Mouse (Mus musculus) spleen, adult 2 months (tissue): ENCODE measurements at regions not wholly inside any gene's neighbourhood (a gene's known extent, or its start where the extent isn't known, plus 50 kb on each side); places are given as distances from the start of the nearest gene placed in this dataset.

ENCODE experiments used
- DNase-seq, 2 experiments: peaks; one replicate each; pipeline versions ENCODE4 v3.0.0 to v3.0.0-alpha.2; 2012 to 2021; ENCODE audit warnings: low spot score in 2 of 2, low read depth in 1 of 2
- H3K27ac ChIP-seq: fragments of 200-500 bp; 2 replicates; pipeline ENCODE4 v1.5.1; 2012; ENCODE audit warnings: low read length, inconsistent platforms; ENCODE audit not compliant: insufficient read depth
- H3K27me3 ChIP-seq: fragments of 200-500 bp; 2 replicates; pipeline ENCODE4 v1.6.1; 2012; ENCODE audit warnings: mild to moderate bottlenecking, moderate library complexity, low read length, inconsistent platforms; ENCODE audit not compliant: control insufficient read depth, insufficient read depth
- H3K36me3 ChIP-seq: fragments of 200-500 bp; 2 replicates; pipeline ENCODE4 v1.6.1; 2012; ENCODE audit warnings: mild to moderate bottlenecking, low read length, inconsistent platforms; ENCODE audit not compliant: control insufficient read depth, insufficient read depth
- H3K4me1 ChIP-seq: fragments of 200-500 bp; 2 replicates; pipeline ENCODE4 v1.6.1; 2011; ENCODE audit warnings: inconsistent platforms; ENCODE audit not compliant: control insufficient read depth, insufficient read depth, insufficient read length
- H3K4me3 ChIP-seq: fragments of 200-500 bp; 2 replicates; pipeline ENCODE4 v1.5.1; 2011; ENCODE audit warnings: mild to moderate bottlenecking, inconsistent platforms; ENCODE audit not compliant: insufficient read depth, insufficient read length; ENCODE audit errors: extremely low read depth
- CTCF ChIP-seq: fragments of 200-500 bp; IDR thresholded peaks from 2 replicates; pipeline ENCODE4 v1.5.1; 2011; ENCODE audit warnings: mild to moderate bottlenecking, inconsistent platforms; ENCODE audit not compliant: insufficient read depth, insufficient read length, insufficient replicate concordance; ENCODE audit errors: extremely low read depth
- POLR2A ChIP-seq: fragments of 200-500 bp; IDR thresholded peaks from 2 replicates; pipeline ENCODE4 v1.6.1; 2011; ENCODE audit warnings: low read depth, low read length, inconsistent platforms
- WGBS: fragments of 180-500 bp; shearing (Covaris S2); methylation state at CpG from one replicate; pipeline ENCODE4 v1.1.7; 2018; 5-methylcytosine and 5-hydroxymethylcytosine counted together

DNA sequence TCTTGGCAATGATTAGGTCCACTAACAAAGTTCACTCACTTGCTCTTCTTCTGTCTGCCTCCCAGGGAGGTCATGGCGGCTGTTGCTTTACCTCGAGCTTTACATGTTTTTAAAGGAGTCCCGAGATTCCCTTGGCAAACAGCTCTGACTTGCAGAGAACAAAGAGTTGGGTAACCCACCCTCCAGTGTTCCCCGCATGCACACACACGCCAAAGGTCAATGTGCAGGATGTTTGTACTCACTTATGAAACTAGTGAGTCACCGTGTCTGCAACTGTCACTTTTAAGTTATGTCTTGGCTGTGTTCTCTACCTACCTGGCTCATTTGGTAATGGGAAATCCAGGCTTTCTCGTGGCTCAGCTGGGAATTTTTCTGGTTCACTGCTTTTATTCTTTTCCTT is 529.1 kb upstream of the Slc35b3 start:
- H3K4me1 ChIP-seq = no peaks in the 10 kb centered on the region
- H3K27me3 ChIP-seq = no peaks in the 10 kb centered on the region
- no peak for DNase-seq
- 66% methylated on average over 7 of the region's 7 CpGs for WGBS
- TF ChIP-seq POLR2A (no peak), CTCF (no peak)
- H3K4me3 ChIP-seq = no peak overlapping the region
- no peaks in the 10 kb centered on the region for H3K36me3 ChIP-seq
- H3K27ac ChIP-seq = no peak overlapping the region

DNA sequence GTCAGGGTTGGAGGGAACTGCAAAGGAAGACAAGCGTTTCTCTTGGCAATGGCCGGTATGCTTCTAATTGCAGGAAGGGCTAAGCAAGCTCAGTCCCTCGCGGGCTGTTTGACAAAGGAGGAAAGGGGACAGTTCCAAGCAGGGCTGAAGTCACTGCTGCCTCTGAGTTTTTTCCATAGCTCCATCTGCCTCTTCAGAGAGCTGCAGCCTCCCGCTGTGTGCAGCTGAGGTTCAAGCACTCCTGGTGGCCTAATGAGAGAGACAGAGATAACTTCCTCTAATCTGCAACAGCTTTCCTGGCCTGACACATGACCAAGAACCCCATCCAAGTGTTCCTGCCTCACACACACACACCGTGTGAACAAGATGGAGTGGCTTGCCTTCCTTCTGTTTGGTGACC is 511.9 kb upstream of the Slc35b3 start:
- no peaks in the 10 kb centered on the region for H3K36me3 ChIP-seq
- H3K4me3 ChIP-seq = no peak overlapping the region
- no peak for TF ChIP-seq CTCF
- TF ChIP-seq POLR2A = no peak
- no peaks in the 10 kb centered on the region for H3K4me1 ChIP-seq
- no peaks in the 10 kb centered on the region for H3K27me3 ChIP-seq
- no peak overlapping the region for H3K27ac ChIP-seq
- WGBS = 71% methylated on average over 6 of the region's 6 CpGs
- DNase-seq = no peak

DNA sequence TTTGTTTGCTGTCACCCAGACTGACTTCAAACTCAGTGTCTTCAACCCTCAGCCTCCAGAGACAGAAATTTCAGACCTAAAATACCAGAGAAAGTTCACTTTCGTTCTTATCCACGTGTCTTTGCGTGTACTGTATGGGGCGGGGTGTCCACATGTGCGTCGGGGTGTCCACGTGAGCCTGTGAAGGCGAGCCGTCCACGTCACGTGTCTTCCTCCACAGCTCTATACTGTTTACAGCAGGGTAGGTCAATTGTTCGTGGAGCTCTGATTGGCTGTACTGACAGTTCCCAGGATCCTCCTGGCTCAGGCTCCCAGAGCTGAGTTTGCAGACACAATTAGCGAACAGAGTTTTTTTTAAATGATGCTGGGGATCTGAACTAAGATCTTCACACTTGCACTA is 481.1 kb upstream of the Slc35b3 start:
- no peaks in the 10 kb centered on the region for H3K27me3 ChIP-seq
- H3K36me3 ChIP-seq = no peaks in the 10 kb centered on the region
- H3K27ac ChIP-seq = no peak overlapping the region
- 91% methylated on average over 13 of the region's 13 CpGs for WGBS
- TF ChIP-seq CTCF (no peak), POLR2A (no peak)
- DNase-seq = no peak
- no peaks in the 10 kb centered on the region for H3K4me1 ChIP-seq
- no peak overlapping the region for H3K4me3 ChIP-seq

DNA sequence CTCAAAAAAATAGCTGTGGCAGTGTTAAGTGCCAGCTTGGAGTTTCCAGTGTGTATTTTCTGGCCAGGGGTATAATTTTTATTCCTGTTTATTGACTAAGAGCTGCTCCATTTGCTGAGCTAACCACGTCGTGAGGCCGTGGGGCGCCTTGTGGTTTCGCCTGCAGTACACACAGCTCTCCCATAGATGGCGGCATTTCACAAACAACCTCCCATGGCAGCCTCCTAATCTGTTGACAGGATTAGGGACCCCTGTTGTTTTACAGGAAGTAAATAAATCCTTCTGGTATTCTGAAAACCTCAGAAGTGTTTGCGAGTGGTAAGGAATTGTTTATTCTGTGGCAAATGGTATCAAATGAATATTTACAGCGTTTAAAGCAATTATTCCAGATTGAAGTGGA is 480.2 kb upstream of the Slc35b3 start:
- TF ChIP-seq CTCF (peak; percentile 46; the same call in 1 of the 2 replicates), POLR2A (no peak)
- WGBS = 10% methylated on average over 8 of the region's 8 CpGs
- Histone ChIP-seq H3K4me3 (no peak overlapping the region), H3K27me3 (no peaks in the 10 kb centered on the region), H3K36me3 (no peaks in the 10 kb centered on the region), H3K4me1 (no peaks in the 10 kb centered on the region), H3K27ac (no peak overlapping the region)
- no peak for DNase-seq

DNA sequence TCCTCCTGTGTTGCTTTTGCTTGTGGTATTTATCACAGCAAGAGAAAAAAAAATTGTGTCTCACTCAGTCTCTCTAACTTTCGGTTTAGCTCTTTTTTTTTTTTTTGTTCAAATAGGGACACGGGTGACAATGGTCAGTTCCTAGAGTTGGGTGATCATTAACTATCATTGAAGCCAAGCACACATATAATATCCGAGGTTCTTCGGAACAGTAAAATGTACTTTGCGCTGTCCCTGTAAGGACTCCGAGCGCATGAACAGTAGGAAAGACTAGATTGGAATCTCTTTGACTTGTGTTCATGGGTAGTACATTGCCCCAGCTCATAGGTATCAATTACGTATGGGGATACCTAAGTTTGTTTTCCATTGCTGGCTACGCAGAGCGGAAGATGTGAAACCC is 479.7 kb upstream of the Slc35b3 start:
- 93% methylated on average over 10 of the region's 10 CpGs for WGBS
- no peak for DNase-seq
- TF ChIP-seq CTCF = no peak
- no peak for TF ChIP-seq POLR2A

DNA sequence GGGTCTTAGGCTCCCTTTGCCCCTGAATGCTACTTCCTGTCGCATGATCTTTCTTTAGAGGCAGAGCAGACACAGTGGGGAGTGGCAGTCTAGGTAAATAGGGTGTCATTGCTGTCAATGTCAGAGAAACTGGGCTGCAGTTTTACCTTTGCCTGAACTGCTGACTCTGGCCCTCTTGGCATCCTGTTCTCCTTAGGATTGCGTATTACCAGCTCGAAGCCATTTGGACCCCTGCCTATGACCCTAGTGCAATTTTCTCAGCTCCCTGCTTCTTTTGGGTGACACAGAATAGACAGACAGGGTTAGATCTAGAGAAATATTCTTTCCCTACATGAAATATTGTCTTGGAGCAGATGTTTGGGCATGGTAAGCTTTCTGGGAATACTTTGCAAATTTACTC is 467.3 kb upstream of the Slc35b3 start:
- no peak for TF ChIP-seq POLR2A
- no peak for TF ChIP-seq CTCF
- Histone ChIP-seq H3K4me3 (no peak overlapping the region), H3K36me3 (no peaks in the 10 kb centered on the region), H3K4me1 (no peaks in the 10 kb centered on the region), H3K27me3 (no peaks in the 10 kb centered on the region), H3K27ac (no peak overlapping the region)
- 88% methylated on average over 3 of the region's 3 CpGs for WGBS
- no peak for DNase-seq

More for the DNA sequence above, 479.7 kb upstream of the Slc35b3 start:
- Histone ChIP-seq H3K27ac (no peak overlapping the region), H3K4me1 (no peaks in the 10 kb centered on the region), H3K36me3 (no peaks in the 10 kb centered on the region), H3K27me3 (no peaks in the 10 kb centered on the region), H3K4me3 (no peak overlapping the region)

DNA sequence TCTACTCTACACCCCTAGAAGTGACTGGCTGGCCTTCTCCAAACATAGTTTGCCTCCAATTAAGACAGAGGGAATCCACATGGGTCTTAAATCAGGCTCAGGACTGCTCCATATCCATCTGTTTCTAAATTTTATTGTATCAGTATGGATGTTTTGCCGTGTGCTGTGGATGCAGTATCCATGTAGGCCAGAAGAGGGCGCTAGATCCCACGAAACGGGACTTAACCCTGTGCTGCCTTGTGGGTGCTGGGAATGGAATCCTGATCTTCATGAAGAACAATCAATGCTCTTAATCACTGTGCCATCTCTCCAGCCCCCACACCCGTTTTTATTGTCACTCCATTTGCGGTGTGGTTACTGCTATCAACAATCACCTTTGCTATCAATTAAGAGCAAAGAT is 465.3 kb upstream of the Slc35b3 start:
- H3K36me3 ChIP-seq = no peaks in the 10 kb centered on the region
- no peak overlapping the region for H3K4me3 ChIP-seq
- no peaks in the 10 kb centered on the region for H3K4me1 ChIP-seq
- TF ChIP-seq POLR2A = no peak
- 0 out of 2 replicates have a peak, but pooled peaks have one; percentile 8 for TF ChIP-seq CTCF
- DNase-seq = no peak
- no peak overlapping the region for H3K27ac ChIP-seq
- H3K27me3 ChIP-seq = no peaks in the 10 kb centered on the region
- 71% methylated on average over 6 of the region's 6 CpGs for WGBS

DNA sequence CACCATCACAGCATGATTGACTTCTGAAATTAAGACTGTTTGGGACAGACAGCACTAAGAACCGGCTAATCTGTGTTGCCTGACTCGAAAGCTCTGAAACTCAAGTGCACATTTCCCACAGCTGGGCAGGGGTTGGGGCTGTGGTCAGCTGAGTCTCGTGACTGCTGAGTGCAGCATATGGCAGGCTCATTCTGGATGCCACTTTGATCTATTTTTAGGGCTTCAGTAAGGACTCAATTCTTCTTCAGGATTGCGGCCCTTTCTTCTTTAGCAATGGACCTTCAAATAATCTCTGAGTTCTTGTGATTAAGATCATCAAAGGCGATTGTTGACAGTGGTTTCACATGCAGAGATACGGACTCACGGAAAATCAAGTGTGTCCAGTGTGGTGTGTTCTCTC is 457.5 kb upstream of the Slc35b3 start:
- no peak for DNase-seq
- 52% methylated on average over 7 of the region's 7 CpGs for WGBS
- Histone ChIP-seq H3K4me1 (no peaks in the 10 kb centered on the region), H3K27ac (no peak overlapping the region), H3K4me3 (no peak overlapping the region), H3K27me3 (no peaks in the 10 kb centered on the region), H3K36me3 (no peaks in the 10 kb centered on the region)
- TF ChIP-seq POLR2A (no peak), CTCF (no peak)
